Mouse (Mus musculus) brown adipose tissue, adult 24 weeks (tissue): ENCODE data around the gene Tbc1d22a. TPM values are rescaled to one million over a fixed set of nuclear protein-coding genes. Genes with fewer than 3 reads are reported as not detected.

Source experiments
- H3K27ac ChIP-seq: fragments of 200-500 bp; replicated peaks from 2 replicates; pipeline ENCODE4 v1.5.1; 2012; ENCODE audit warnings: low read depth, mild to moderate bottlenecking, low read length
- H3K4me1 ChIP-seq: fragments of 200-500 bp; 2 replicates; pipeline ENCODE4 v1.6.1; 2012; ENCODE audit warnings: low read length, mixed read lengths; ENCODE audit not compliant: control insufficient read depth, insufficient read depth, insufficient read length
- H3K4me3 ChIP-seq: fragments of 200-500 bp; 2 replicates; pipeline ENCODE4 v1.5.1; 2012; ENCODE audit warnings: low read depth, mild to moderate bottlenecking, low read length, moderate library complexity; ENCODE audit not compliant: insufficient read depth
- polyA plus RNA-seq: library from polyadenylated mRNA; stranded (reverse); fragments of >200 nt; gene quantifications from 2 replicates; pipeline ENCODE4 v1.2.4, GENCODE M21; 2012; ENCODE audit not compliant: missing spikeins, insufficient read depth, insufficient read length

Tbc1d22a gene
- polyA plus RNA-seq, 1 experiment = 15.2 TPM

DNA sequence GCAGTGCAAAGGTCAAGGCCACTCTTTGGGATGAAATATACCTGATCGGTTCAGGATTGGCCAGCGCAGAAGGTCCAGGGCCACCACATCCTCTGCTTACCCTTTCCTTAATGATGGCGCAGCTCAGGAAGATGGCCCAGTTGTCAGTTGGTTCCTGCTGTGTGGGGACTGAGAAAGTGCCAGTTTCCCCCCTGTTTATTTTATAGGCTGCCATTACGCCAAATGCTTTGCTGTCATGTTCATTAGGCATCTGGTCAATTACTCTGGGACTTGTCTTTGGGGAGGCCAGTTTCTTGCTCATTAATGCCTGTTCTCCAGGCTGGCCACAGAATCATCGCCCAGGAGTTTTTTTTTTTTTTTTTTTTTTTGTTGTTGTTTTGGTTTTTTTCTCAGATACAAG, 299.1 kb downstream of the Tbc1d22a start:
- Histone ChIP-seq H3K4me1 (no peaks in the 10 kb centered on the region), H3K4me3 (no peak overlapping the region)

DNA sequence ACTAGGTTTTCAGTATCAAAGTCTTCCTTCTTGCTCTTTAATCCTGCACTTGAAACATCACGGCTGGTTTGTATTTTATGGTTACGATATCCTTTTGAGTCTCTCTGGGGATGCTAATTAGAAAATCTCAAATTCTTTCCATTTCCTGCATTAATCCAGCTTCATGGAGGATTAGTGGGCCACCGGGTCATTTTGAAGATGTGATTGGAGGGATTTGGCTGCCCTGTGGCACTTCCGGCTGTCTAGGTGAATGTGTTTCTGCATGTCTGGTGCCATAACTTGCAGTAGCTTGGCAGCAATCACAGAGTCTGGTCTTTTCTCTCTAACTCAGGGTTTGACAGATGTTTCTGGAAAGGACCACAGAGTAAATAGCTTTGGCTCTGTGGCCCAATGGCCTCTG, 305.9 kb downstream of the Tbc1d22a start:
- no peaks in the 10 kb centered on the region for H3K4me1 ChIP-seq
- H3K4me3 ChIP-seq = no peak overlapping the region

More for the DNA sequence above, 299.1 kb downstream of the Tbc1d22a start:
- no peak overlapping the region for H3K27ac ChIP-seq

DNA sequence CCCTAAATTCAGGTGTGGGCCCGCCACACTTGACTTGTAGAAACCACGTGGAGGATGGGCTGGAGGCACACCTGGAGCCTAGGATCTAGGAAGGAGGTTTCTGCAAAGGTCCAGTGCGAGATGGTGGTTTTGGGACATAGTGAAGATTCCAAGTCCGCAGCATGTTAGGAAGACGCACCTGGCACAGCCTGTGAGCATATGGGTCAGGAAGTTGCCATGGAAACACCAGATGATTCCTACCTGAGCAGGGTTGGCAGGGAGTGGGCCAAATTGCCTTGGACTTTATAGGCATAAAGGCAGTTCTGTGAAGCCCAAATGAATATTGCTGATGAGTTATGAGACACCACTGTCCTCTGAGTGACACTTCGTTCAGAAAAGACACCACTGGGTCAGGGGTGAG, 321.1 kb downstream of the Tbc1d22a start:
- no peak overlapping the region for H3K27ac ChIP-seq
- H3K4me1 ChIP-seq = no peaks in the 10 kb centered on the region
- H3K4me3 ChIP-seq = no peak overlapping the region

More for the DNA sequence above, 305.9 kb downstream of the Tbc1d22a start:
- H3K27ac ChIP-seq = no peak overlapping the region

DNA sequence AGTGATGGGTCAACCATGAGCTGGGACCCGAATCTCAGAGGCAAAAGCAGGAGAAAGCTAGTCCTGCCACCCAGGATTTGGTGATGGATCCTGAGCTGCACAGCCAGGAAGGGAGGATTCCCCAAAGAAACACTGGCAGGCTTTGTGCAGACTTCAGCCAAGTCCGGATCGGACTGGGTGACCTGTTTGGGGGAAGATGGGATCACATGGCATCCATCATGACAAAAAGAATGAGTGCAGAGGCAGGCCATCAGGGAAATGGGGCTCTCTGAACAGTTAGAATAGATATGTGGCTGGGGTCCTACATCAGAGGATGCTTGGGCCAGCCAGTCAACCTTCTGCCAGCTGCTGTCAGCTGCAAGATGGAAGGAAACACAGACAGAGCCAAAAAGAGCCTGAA, 328.1 kb downstream of the Tbc1d22a start:
- Histone ChIP-seq H3K4me3 (no peak overlapping the region), H3K27ac (no peak overlapping the region), H3K4me1 (no peaks in the 10 kb centered on the region)

DNA sequence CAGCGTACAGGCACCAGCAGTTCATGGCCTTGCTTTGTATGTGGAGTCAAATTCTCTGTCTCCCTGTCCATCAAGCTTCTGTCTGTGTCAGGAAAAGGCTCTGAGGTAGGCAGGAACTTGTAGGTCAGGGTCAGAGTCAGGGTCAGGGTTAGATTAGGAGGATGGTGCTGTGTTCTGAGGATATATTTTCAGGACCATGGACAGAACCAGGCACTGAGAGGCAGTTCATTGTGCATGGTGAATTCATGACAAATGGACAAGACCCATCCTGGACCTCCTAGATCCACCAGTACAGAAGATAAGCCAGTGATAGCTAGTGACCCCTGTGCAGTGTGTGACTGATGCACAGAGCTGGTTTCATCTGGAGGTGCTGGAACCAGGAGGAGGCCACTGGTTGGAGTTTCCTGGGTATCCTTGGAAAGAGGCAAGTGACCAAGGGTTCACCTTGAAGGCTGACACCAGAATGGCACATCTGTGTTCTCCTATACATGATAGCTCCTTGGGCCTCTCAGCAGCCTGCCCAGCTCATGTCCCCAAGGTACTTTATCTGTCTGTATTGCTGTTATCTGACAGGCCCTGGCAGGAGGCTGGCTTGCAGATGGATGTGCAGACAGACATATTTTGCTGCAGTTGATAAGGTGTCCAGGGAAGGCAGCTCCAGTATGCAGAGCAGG, 330.0 kb downstream of the Tbc1d22a start:
- Histone ChIP-seq H3K27ac (no peak overlapping the region), H3K4me3 (no peak overlapping the region), H3K4me1 (no peaks in the 10 kb centered on the region)

Other genes starting within 250 kb of the Tbc1d22a start
- gene Celsr1, start 180.7 kb upstream of the Tbc1d22a start, polyA plus RNA-seq = 0.20 TPM in 1 of 2 replicates, not detected in the other
- gene Gramd4, start 156.8 kb upstream of the Tbc1d22a start, polyA plus RNA-seq = 12.1 and 13.5 TPM in 2 replicates
- 4.5 and 5.0 TPM in 2 replicates for gene Cerk, start 28.3 kb upstream of the Tbc1d22a start, polyA plus RNA-seq